Mouse (Mus musculus): ENCODE results near the gene Dst.
A peak's percentile ranks its signal among the peaks of the same experiment; 100 is the strongest.

The Dst gene

GRCm38 (mm10) chr1:34130804-34131203 lies 222.8 kb downstream of the Dst start:
- peak; percentile 59 for DNase-seq (ENCODE audit: low spot score)

GRCm38 (mm10) chr1:34132875-34133274 lies 224.8 kb downstream of the Dst start:
- no peak for DNase-seq (ENCODE audit: low spot score)

GRCm38 (mm10) chr1:34135535-34135934 lies 227.5 kb downstream of the Dst start:
- DNase-seq (ENCODE audit: low spot score) = no peak

- no peak for DNase-seq (ENCODE audit: low spot score)
Observed at GRCm38 (mm10) chr1:34139191-34139853, 231.3 kb downstream of the Dst start.

GRCm38 (mm10) chr1:34139871-34140471 lies 231.9 kb downstream of the Dst start:
- DNase-seq (ENCODE audit: low spot score) = no peak

- DNase-seq (ENCODE audit: low spot score) = no peak
Observed at GRCm38 (mm10) chr1:34140686-34141085, 232.7 kb downstream of the Dst start.

- no peak for DNase-seq (ENCODE audit: low spot score)
Observed at GRCm38 (mm10) chr1:34142951-34143580, 235.0 kb downstream of the Dst start.

- no peak for DNase-seq (ENCODE audit: low spot score)
Observed at GRCm38 (mm10) chr1:34144826-34145225, 236.8 kb downstream of the Dst start.

- DNase-seq (ENCODE audit: low spot score) = no peak
Observed at GRCm38 (mm10) chr1:34148039-34148438, 240.0 kb downstream of the Dst start.

- DNase-seq (ENCODE audit: low spot score) = no peak
Observed at GRCm38 (mm10) chr1:34150416-34151093, 242.5 kb downstream of the Dst start.

- no peak for DNase-seq (ENCODE audit: low spot score)
Observed at GRCm38 (mm10) chr1:34152683-34153082, 244.7 kb downstream of the Dst start.

GRCm38 (mm10) chr1:34156058-34156457 lies 248.0 kb downstream of the Dst start:
- DNase-seq (ENCODE audit: low spot score) = no peak

- DNase-seq (ENCODE audit: low spot score) = no peak
Observed at GRCm38 (mm10) chr1:34157702-34158101, 249.7 kb downstream of the Dst start.

- DNase-seq (ENCODE audit: low spot score) = peak; percentile 60
Observed at GRCm38 (mm10) chr1:34158822-34159221, 250.8 kb downstream of the Dst start.

GRCm38 (mm10) chr1:34159898-34160297 lies 251.9 kb downstream of the Dst start:
- DNase-seq (ENCODE audit: low spot score) = no peak

- DNase-seq (ENCODE audit: low spot score) = peak; percentile 90
Observed at GRCm38 (mm10) chr1:34164616-34165295, 256.7 kb downstream of the Dst start.

GRCm38 (mm10) chr1:34165926-34166325 lies 257.9 kb downstream of the Dst start:
- no peak for DNase-seq (ENCODE audit: low spot score)

- no peak for DNase-seq (ENCODE audit: low spot score)
Observed at GRCm38 (mm10) chr1:34167151-34168057, 259.4 kb downstream of the Dst start.

- DNase-seq (ENCODE audit: low spot score) = no peak
Observed at GRCm38 (mm10) chr1:34169086-34169485, 261.1 kb downstream of the Dst start.

- no peak for DNase-seq (ENCODE audit: low spot score)
Observed at GRCm38 (mm10) chr1:34174517-34174916, 266.5 kb downstream of the Dst start.

GRCm38 (mm10) chr1:34174961-34175360 lies 266.9 kb downstream of the Dst start:
- no peak for DNase-seq (ENCODE audit: low spot score)
